Mouse (Mus musculus) liver, embryonic 14.5 days (tissue): ENCODE data around the gene Adamts17. TPM values are rescaled to one million over a fixed set of nuclear protein-coding genes. Genes with fewer than 3 reads are reported as not detected.

Experiments
- ATAC-seq: fragments of 200-750 bp; cut with Nextera tagmentation; 2 replicates; pipeline ENCODE4 v1.8.0; 2017; ENCODE audit warnings: moderate number of reproducible peaks, mild to moderate bottlenecking, moderate library complexity; ENCODE audit not compliant: insufficient read depth
- DNase-seq, 3 experiments: peaks; one replicate each; pipeline ENCODE4 v3.0.0-alpha.2; 2012 to 2013; ENCODE audit warnings: low read depth in 3 of 3, low spot score in 3 of 3
- H3K27ac ChIP-seq: fragments of 300-500 bp; sonication (generic); 2 replicates; pipeline ENCODE4 v1.5.1; 2014; ENCODE audit warnings: moderate library complexity, mild to moderate bottlenecking, control low read depth, inconsistent platforms
- H3K27me3 ChIP-seq: fragments of 300-500 bp; sonication (generic); 2 replicates; pipeline ENCODE4 v1.6.1; 2014; ENCODE audit warnings: mild to moderate bottlenecking, low read length, moderate library complexity; ENCODE audit not compliant: control insufficient read depth, insufficient read depth
- H3K36me3 ChIP-seq: fragments of 300-500 bp; sonication (generic); replicated peaks from 2 replicates; pipeline ENCODE4 v1.6.1; 2014; ENCODE audit warnings: low read depth; ENCODE audit not compliant: control insufficient read depth, insufficient read depth
- H3K4me1 ChIP-seq, 2 experiments: fragments of 200-500 bp in 1 of 2; fragments of 300-500 bp in 1 of 2; sonication (generic) in 1 of 2; replicated peaks; 2 replicates each; pipeline ENCODE4 v1.6.1; 2012 to 2014; ENCODE audit warnings: antibody characterized with exemption in 1 of 2, inconsistent platforms in 1 of 2, low read length in 1 of 2; ENCODE audit not compliant: control insufficient read depth in 2 of 2, insufficient read depth in 2 of 2
- H3K4me2 ChIP-seq: fragments of 300-500 bp; sonication (generic); 2 replicates; pipeline ENCODE4 v1.6.1; 2014; ENCODE audit warnings: low read depth, mild to moderate bottlenecking, control low read depth, moderate library complexity
- H3K4me3 ChIP-seq, 2 experiments: fragments of 200-500 bp in 1 of 2; fragments of 300-500 bp in 1 of 2; sonication (generic) in 1 of 2; 2 replicates each; pipeline ENCODE4 v1.5.1; 2012 to 2014; ENCODE audit warnings: low read depth in 2 of 2, low read length in 2 of 2, mild to moderate bottlenecking in 2 of 2, control low read depth in 1 of 2, inconsistent platforms in 1 of 2, moderate library complexity in 1 of 2; ENCODE audit not compliant: insufficient read depth in 1 of 2
- H3K9ac ChIP-seq: fragments of 300-500 bp; sonication (generic); replicated peaks from 2 replicates; pipeline ENCODE4 v1.6.1; 2014; ENCODE audit warnings: mild to moderate bottlenecking, control low read depth, moderate library complexity
- H3K9me3 ChIP-seq: fragments of 300-500 bp; sonication (generic); 2 replicates; pipeline ENCODE4 v1.6.1; 2016; ENCODE audit warnings: low read length, mixed read lengths; ENCODE audit not compliant: control insufficient read depth
- CTCF ChIP-seq: IDR thresholded peaks from 2 replicates; pipeline ENCODE4 v1.5.1; 2016; ENCODE audit warnings: antibody characterized with exemption, low read depth, control low read depth
- EP300 ChIP-seq: IDR thresholded peaks from 2 replicates; pipeline ENCODE4 v1.6.1; 2016; ENCODE audit warnings: antibody characterized with exemption, low read depth
- WGBS: fragments of 180-500 bp; shearing (Covaris S2); extraction: QIAGEN DNeasy Blood & Tissue Kit; methylation state at CpG from one replicate; pipeline ENCODE4 v1.1.7; 2014; ENCODE audit not compliant: insufficient replicate concordance; 5-methylcytosine and 5-hydroxymethylcytosine counted together
- polyA plus RNA-seq, 2 experiments: library from polyadenylated mRNA; depleted of rRNA in 1 of 2; stranded (reverse) in 1 of 2; unstranded in 1 of 2; fragments of >200 nt; fragmentation: Nextera tagmentation in 1 of 2; extraction: Ambion mirVana in 1 of 2; gene quantifications; 2 replicates each; pipeline versions ENCODE4 v1.2.1 to v1.2.3; 2012 to 2014

The Adamts17 gene
- polyA plus RNA-seq, 2 experiments: 0.15 TPM; not detected in 1

DNA sequence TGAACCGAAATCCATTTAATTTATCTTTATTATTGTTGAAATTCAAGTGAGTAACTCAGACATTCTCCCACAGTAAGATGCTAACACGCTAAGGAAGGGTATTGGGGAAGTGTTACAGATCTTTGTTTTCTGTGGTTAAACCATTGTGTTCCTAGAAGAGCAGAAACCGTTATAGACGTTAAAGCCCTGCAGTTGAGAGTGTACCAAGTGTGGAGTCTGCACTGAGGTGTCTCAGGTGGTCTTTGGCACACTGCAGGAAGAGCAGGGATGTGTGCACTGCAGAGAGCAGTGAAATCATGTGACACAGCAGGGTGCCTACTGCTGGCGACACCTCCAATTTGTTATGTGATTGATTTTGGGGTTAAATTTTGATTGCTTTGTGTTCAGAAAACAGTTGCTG is 142.5 kb downstream of the Adamts17 start:
- H3K27me3 ChIP-seq: no peaks in the 10 kb centered on the region
- TF ChIP-seq EP300 (no peak), CTCF (no peak)
- H3K4me3 ChIP-seq: no peak overlapping the region
- ATAC-seq (no peak), DNase-seq (no peak)
- H3K9me3 ChIP-seq: no peaks in the 10 kb centered on the region
- no peak overlapping the region for H3K9ac ChIP-seq
- WGBS: 30% methylated on average over 5 of the region's 5 CpGs
- no peak overlapping the region for H3K27ac ChIP-seq
- H3K4me2 ChIP-seq: no peak overlapping the region
- H3K36me3 ChIP-seq: no peaks in the 10 kb centered on the region
- no peaks in the 10 kb centered on the region for H3K4me1 ChIP-seq

DNA sequence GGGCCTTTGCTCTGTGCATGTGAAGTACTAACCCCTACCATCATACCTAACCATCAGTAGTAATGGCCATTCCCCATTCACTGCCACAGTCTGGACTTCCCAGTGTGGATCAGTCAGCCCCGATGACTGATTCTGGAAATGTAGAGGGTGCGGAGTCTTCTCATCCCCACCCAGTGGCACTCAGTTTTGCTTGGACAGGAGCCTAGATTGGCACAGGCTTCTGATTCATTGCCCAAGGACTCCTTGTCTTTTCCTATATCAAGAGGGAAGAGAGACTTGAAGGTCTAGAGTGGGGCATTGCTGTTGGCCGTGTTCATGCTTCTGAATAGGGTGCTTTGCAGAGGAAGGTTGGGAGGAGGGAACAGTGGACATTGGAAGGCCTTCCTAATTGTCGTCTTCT is 148.1 kb downstream of the Adamts17 start:
- no peak overlapping the region for H3K4me3 ChIP-seq
- no peaks in the 10 kb centered on the region for H3K4me1 ChIP-seq
- WGBS: 69% methylated on average over 4 of the region's 4 CpGs
- no peaks in the 10 kb centered on the region for H3K36me3 ChIP-seq
- no peak for TF ChIP-seq CTCF
- no peak for TF ChIP-seq EP300
- H3K4me2 ChIP-seq: no peak overlapping the region
- H3K9me3 ChIP-seq: no peaks in the 10 kb centered on the region
- DNase-seq (no peak), ATAC-seq (no peak)
- H3K27ac ChIP-seq: no peak overlapping the region
- H3K27me3 ChIP-seq: no peaks in the 10 kb centered on the region
- H3K9ac ChIP-seq: no peak overlapping the region

DNA sequence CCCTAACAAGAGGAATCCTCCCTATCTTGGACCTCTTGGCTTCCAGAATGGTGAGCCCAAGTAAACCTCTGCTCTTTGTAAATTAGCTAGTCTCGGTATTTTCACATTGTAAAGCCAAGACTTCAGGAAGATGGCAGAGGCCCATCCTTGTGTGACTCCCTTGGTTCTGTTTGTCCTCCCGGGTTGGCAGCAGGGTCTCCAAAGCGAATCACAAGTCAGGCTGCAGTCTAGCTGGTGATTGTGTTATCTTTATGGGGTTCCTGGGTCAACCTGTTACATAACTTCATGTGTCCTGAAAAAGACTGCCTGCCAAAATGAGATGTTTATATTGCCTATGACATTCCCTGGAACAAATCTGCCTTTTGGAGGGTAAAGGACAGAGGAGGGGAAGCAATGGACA is 148.9 kb downstream of the Adamts17 start:
- ATAC-seq (no peak), DNase-seq (no peak)
- WGBS: 66% methylated on average over 3 of the region's 3 CpGs
- TF ChIP-seq CTCF (no peak), EP300 (no peak)
- H3K27me3 ChIP-seq: no peaks in the 10 kb centered on the region
- no peaks in the 10 kb centered on the region for H3K9me3 ChIP-seq
- no peak overlapping the region for H3K9ac ChIP-seq
- H3K4me3 ChIP-seq: no peak overlapping the region
- no peak overlapping the region for H3K27ac ChIP-seq
- no peaks in the 10 kb centered on the region for H3K36me3 ChIP-seq
- H3K4me2 ChIP-seq: no peak overlapping the region
- no peaks in the 10 kb centered on the region for H3K4me1 ChIP-seq

DNA sequence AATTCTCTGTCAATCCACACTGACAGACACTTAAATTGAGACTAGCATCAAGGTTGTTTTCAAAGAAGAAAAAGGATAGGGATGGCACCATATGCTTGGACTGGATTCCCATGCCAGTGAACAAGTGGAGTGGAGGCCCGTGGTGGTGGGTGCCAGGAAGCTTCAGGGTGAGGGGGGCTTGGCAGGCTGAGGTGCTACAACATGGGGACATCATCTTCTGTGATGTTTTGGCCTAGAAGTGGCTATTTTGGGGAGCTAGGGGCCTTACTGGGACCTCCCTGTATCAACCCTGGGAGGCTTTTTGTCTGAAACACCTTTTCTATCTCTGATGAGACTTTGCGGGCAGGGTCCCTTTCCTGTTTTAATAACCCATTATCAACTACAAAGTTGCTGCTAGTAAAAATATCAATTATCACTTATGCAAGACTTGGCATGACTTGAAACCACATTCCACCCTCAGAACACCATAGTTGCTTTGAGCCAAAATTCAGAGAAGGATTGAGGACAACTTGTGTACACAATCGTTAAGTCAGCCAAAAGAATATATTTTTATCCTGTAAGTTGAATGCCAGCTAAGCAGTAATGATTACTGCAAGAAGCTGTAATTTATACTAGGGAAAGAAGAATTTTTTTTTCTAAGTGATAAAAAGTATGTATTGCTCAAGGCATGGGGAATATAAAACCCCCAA is 150.0 kb downstream of the Adamts17 start:
- no peak for DNase-seq
- no peaks in the 10 kb centered on the region for H3K27me3 ChIP-seq
- 63% methylated on average over 3 of the region's 3 CpGs for WGBS
- no peaks in the 10 kb centered on the region for H3K4me1 ChIP-seq
- H3K9me3 ChIP-seq: no peaks in the 10 kb centered on the region
- no peak overlapping the region for H3K27ac ChIP-seq
- no peak overlapping the region for H3K4me2 ChIP-seq
- H3K4me3 ChIP-seq: no peak overlapping the region
- TF ChIP-seq EP300 (no peak), CTCF (no peak)
- no peak for ATAC-seq
- H3K9ac ChIP-seq: no peak overlapping the region
- H3K36me3 ChIP-seq: no peaks in the 10 kb centered on the region

DNA sequence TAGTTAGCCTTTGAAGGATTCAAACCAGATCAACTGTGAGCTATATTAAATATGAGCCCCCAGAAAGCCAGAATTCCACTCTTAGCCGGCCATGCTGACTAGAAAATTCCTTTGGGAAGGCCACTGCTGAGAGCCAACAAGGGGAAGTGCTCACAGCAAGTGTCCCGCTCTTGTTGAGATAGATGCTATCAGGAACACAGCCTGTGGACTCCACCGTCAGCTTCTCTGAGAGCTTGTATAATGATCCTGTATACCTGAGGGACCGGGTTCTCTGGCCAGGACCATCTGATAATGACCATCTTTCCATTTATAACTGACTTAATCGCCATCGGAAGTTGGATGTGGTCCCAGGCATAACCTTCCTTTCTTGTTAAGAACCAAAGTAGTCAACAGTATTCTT is 159.3 kb downstream of the Adamts17 start:
- Histone ChIP-seq H3K9me3 (no peaks in the 10 kb centered on the region), H3K4me1 (no peaks in the 10 kb centered on the region), H3K27ac (no peak overlapping the region), H3K36me3 (no peaks in the 10 kb centered on the region), H3K27me3 (no peaks in the 10 kb centered on the region; the same call in 1 of the 2 replicates), H3K4me3 (no peak overlapping the region), H3K9ac (no peak overlapping the region), H3K4me2 (no peak overlapping the region)
- 57% methylated on average over 6 of the region's 6 CpGs for WGBS
- ATAC-seq (no peak), DNase-seq (no peak)
- TF ChIP-seq EP300: no peak
- no peak for TF ChIP-seq CTCF
